Mouse (Mus musculus) kidney, adult 18-20 months (tissue): ENCODE data around the gene Scrn2.

Experiments used
- DNase-seq: peaks from one replicate; pipeline ENCODE4 v3.0.0; 2021

Gene Scrn2

GRCm38 (mm10) chr11:97029686-97030417, at the start of gene Scrn2:
Gene Scrn2 (plus strand): TSS chr11:97029938.
- DNase-seq = peak; percentile 93

DNA sequence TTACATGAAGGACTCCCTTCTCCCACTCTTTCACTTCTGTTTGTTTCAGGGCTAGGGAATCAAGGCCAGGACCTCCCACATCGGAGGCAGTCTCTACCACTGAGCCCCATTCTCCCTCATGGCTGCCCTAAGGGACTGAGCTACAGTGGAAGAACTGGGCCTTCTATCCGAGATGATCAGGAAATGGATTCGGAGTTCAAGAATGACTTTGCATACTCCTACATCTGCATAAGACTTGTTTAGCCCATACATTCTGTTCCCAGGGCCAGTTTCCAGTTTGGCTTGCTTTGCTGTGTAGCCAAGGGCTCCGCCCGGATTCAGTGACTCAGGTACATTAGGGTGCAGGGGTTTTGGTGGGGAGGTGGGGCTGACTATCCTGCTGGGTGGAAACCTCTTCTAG, 49.7 kb upstream of the Scrn2 start:
- DNase-seq = no peak

DNA sequence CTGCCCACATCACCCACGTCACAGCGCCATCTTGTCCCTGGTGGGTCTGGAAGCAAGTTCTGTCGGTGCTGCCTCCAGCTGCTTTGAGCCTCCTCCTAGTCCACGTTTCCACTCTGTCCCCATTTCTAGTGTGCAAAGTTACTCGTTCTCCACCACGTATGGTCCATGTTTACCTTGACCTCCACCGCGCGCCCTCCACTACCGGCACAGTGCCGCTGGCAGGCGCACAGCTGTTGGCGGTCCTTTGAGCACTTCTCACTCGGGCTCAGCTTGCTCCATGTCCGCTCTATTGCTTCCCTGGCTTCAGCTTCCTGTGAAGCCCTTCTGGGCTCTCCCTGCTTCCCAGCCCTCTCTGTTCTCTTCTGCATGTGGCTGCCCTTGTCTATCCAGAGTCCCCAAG, 48.3 kb upstream of the Scrn2 start:
- no peak for DNase-seq

- DNase-seq = peak; percentile 82
Observed at GRCm38 (mm10) chr11:96982355-96982754, 47.4 kb upstream of the Scrn2 start.

- DNase-seq = no peak
Observed at GRCm38 (mm10) chr11:96982859-96983258, 46.9 kb upstream of the Scrn2 start, which contains the start of gene Sp2. Gene Sp2 (minus strand): TSS chr11:96982959.

DNA sequence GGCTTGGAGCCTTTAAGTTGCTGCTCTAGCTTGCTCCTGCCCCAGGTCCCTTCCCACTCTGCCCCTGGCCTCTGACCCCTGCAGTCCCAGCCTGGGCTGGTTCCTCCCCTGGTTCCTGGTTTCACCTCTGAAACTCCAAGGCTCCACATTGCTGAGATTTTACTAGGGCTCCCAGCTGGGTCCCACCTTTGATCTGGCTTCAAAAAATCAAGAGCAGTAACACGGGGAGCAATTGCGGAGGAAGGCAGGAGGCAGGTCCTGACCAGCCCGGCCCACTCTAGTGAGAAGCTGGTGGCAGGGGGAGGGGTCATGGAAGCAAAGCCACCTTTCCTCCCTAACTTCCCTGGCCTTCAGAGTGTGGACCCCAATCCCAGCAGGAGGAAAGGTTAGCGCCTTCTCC, 44.8 kb upstream of the Scrn2 start:
- DNase-seq = no peak

DNA sequence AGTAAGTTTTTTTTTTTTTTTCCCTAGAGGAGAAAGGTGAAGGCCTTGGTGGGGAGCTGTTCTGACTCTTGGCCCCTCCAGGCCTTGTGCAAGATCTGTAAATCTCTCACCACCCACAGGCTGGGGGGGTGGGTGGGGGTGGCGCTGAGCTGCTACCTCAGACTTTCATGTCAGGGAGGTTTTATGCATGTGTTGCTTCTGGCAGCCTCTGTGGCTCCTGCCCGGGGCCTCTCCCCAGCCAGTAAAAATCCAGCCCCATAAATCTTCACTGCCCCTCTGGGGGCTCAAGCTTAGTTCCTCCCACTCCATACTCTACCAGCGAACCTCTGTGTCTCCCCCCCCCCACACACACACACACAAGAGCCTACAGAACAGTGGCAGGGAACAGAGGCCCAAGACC, 43.3 kb upstream of the Scrn2 start:
- DNase-seq = no peak

- DNase-seq = no peak
Observed at GRCm38 (mm10) chr11:96987873-96988655, 41.7 kb upstream of the Scrn2 start.

DNA sequence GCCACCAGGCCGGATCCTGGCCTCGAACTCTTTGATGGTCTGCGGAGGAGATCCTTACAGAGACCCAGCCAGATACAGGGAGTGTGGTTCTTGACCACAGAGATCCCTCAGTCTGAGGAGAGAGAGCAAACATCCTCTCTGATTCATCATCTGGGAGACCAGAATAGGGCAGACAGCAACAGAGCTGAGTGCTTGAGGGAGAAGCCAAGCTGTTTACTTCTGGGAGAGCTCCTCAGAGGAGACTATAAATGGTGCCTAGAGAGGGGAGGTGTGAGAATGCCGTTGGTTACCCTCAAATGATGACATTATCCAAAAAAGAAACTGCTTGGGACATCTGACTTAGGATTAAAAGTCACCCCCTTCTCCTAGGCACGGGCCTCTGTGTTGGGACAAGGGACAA, 38.2 kb upstream of the Scrn2 start:
- no peak for DNase-seq

GRCm38 (mm10) chr11:96992722-96993311, 36.9 kb upstream of the Scrn2 start:
- DNase-seq = no peak

DNA sequence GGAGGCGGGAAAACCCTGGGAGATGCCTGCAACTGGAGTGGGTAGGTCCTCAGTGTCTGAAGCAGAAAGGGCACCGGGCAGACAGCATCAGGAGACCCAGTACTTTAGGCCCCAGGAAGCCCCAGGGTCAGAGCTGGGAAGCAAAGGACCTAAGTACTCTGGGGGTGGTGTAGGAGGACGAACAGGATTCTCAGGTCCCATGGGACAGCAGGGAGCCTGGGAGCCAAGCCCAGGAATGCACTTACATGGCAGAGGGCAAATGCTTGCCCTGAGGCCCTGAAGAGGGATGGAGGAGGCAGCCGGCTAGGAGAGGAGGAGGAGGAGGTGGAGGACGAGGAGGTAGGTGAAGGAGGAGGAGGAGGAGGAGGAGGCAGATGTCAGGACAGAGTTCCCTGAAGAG, 34.7 kb upstream of the Scrn2 start:
- no peak for DNase-seq

GRCm38 (mm10) chr11:96995836-96996772, 33.6 kb upstream of the Scrn2 start:
- no peak for DNase-seq

GRCm38 (mm10) chr11:96996773-96997379, 32.9 kb upstream of the Scrn2 start:
- DNase-seq = no peak

- peak; percentile 53 for DNase-seq
Observed at GRCm38 (mm10) chr11:96997380-96997956, 32.3 kb upstream of the Scrn2 start.

DNA sequence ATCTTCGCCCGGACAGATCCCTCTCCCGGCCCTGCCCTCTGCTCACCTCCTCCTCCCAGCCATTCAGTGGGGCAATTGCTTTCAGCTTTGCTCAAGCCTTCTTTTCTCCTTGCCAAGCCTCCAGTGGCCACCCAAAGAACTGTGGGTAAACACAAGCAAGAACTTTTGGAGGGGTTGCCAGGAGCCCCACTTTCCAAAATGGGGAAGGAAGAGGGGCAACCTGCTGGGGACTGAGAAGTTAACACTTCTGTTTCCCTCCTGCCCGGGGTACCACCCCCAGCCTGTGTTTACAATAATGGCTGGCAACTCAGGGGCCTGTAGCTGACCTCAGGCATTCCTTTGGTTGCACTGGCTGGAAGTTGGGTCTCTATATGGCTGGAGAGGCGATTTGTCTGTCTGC, 26.6 kb upstream of the Scrn2 start:
- DNase-seq = no peak

GRCm38 (mm10) chr11:97007093-97007794, 22.5 kb upstream of the Scrn2 start:
- no peak for DNase-seq

GRCm38 (mm10) chr11:97009198-97009790, 20.4 kb upstream of the Scrn2 start:
- DNase-seq = no peak

DNA sequence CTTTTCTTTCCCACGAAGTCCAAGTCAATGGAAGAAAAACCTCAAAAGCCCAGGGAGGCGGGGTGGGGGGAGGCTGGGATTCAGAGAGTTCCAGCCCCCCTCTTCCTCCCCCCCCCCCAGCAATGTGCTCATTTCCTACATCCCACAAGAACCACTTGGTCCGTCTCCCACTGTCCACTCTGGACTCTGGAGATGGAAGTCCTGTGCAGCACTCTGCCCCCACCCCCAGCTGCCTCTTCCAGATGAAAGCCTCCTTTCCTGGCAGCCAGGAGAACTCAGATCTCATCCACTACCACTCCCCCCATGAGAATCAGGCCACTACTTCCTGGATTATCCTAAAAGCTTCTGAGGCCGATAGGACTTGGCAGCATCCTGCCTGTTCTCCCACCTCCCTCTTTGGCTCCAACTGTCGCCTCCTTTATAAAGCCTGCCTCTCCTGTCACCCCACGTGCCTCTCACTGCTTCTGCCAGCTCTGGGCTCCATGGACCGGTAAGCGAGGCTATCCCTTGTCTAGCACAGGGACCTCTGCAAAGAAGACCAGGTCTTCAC, 16.5 kb upstream of the Scrn2 start, which contains the start of gene Sp6:
TSS of gene Sp6 (plus strand) at position 274 of the 550 bp plus-strand sequence.
- DNase-seq = no peak

GRCm38 (mm10) chr11:97017696-97018582, 11.8 kb upstream of the Scrn2 start:
- DNase-seq = no peak
